Mouse (Mus musculus) lung, postnatal 10 days (tissue): ENCODE results near the gene Plagl2.
A peak's percentile ranks its signal among the peaks of the same experiment; 100 is the strongest.

Experiments
- DNase-seq: peaks from one replicate; pipeline ENCODE4 v3.0.0; 2021

Plagl2 gene

DNA sequence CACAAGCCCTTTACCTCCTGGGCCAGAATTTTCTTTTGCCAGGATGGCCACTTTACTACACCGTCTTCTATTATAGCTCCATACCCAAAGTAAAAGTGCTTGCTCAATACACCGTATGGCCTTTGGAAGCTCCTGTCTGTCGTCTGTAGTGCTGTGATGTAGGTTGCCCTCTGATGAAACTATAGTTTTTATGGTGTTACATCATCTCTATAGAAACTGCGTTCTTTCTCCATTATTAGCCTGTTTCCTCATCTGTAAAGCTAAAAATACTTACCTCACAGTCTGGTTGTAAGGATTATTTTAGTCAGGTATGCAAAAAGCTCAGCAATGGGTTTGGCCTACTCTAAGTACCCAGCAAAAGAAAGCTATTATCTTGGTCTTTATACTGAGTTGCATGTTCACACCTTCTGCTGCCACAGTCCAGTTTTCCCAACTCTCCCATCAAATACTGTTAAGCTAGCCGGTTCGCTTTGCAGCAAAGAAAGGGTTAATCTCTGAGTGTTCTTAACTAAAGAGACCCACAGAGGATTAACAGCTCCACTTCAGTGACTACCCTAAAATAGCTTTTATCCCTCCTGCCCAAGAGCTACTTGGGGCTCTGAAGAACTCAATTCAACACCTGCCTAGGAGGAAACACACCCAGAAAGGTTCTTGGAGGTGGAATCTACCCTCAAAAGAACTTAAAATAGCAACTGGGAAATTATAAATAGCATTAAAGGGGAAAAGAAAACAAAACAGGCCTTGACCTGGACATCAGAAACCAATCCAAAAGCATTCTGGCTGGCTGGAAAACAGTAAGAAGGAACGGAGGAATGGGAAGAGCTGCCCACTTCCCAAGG is 2.0 kb downstream of the Plagl2 start:
- peak; percentile 33 for DNase-seq

DNA sequence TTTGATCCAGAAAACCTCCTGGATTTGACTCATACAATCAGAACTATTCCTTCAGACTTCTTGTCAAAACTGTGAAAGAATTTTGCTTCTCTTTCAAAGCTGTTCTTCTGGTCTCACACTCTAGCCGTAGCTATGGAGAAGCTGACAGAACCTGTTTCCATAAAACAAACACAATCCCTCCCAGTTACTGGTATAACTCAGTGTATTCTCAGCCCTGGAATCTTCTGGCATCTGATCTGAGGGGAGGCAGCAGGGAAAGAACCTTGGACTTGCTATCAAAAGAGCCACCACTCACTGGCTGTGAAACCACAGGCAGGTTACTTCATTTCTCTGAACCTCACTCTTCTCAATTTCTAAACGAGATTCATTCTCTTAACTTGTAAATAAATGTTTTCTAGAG is 2.8 kb downstream of the Plagl2 start:
- DNase-seq = no peak

DNA sequence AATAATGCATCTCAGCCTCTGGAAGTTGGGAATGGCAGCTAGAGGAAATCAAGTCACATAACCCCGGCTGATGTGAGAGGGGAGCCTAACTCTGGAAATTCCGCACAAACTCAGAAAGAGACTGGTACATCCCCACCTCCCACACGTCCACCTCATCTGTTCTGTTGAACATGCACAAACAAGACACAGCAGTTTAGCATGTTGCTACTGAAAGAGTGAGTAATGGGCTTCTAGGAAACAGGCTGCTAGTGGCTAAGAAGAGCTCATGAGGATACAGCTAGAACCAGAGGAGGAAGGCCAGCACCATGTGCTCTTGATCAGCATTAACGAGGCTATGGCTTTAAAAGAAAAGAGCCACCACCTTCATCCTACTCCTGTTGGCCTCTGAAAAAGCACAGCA is 3.3 kb downstream of the Plagl2 start:
- no peak for DNase-seq

DNA sequence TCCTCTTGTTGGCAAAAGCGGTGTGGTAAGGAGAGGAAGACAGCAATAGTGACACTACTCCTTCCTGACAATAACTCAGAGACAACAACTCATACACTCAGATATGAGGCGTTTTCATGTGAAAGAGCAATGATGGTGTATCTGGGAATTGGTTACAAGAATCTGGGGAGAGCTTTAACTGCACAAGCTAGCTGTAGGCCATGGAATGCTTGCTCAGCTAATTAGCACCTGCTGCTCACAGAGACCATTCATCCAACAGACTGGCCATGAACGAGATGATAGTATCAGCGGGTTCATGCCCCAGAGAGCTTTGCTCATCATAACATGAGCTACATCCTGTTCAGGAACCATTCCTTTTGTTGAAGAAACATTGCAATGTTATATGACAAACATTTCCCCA is 4.0 kb downstream of the Plagl2 start:
- DNase-seq = no peak

DNA sequence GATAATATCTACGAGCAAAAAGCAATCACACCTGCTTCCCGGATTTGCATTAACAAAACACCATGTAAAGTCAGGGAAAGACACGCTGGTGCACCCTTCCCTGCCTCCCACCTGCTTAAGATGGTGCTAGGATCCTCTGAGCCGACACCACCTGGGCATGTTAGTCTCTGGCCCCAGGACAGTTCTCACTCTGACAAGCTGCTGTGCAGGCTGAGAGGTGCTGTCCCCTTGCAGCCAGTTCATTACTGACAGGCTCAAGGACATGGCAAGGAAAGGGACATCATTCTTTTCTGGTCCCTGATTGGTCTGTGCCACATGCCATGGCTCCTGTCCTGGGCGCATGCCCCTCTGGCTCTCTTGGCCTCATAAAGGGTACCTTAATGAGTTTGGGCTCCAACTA is 12.7 kb downstream of the Plagl2 start:
- DNase-seq = no peak

DNA sequence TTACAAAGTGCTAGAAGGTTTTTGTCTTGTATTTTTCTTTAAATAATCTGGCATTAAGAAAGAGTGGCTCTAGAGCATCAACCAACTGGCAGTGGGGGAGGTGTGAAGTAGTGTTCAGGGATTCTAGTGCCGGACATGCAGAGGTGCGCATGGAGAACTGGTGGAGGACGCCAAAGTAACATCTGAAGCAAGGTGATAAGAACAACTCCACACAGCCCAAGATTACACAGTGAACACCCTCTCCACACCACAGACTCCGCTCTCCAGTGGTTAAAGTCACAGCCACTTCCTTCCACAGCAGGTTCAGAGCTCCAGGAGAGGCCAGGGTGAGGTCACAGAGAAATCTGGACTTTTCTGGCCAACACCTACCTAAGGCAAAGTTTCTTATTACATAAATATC is 13.3 kb downstream of the Plagl2 start:
- no peak for DNase-seq

DNA sequence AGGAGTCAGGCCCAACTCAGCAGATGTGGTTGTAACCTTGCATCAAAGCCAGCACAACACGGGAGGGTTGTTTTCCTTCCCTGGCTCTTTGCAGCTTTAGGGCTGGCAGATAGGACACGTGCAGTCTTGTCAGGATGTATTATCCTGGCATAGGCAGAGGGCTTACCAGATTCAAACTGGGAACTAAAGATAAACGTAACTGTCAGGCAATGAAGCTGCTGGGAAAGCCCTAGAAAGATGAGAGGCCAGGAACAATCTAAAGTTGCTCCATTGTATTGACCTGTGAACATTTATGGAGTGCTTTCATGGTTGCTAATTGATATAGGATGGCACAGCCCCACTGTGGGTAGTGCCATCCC is 15.7 kb downstream of the Plagl2 start:
- DNase-seq = no peak

DNA sequence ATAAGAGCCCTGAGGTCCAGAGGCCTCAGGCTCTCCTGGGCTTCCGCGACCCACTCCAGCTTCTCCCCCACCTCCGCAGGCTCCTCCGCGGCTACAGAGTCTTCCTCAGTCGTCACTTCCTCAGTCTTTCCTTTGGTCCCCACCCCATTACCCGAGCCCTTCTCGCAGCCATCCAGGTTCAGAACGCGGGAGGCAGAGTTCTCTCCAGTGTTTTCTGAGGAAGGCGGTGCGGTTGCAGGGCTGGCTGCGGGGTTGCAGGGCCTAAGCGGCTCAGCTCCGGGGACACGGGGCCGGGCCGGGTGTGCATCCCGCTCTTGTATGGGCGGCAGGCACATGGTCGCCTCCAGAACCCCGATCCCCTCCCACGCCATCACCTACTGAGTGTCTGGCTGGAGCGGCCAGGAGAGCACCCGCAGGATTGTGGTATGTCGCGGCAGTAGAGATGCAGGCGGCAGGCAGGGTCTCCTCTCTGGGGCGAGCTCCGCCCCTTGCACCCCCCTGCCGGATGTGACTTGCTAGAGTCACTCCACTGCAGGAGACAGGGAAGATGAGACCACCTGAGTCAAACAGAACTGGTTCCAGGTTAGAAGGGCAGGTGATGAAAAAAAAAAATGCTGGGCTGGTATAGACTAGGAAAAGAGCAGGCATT is 16.2 kb downstream of the Plagl2 start, which contains the start of gene Tspyl3:
Gene Tspyl3 (minus strand): TSS at position 496 of the 649 bp plus-strand sequence.
- peak; percentile 61 for DNase-seq

DNA sequence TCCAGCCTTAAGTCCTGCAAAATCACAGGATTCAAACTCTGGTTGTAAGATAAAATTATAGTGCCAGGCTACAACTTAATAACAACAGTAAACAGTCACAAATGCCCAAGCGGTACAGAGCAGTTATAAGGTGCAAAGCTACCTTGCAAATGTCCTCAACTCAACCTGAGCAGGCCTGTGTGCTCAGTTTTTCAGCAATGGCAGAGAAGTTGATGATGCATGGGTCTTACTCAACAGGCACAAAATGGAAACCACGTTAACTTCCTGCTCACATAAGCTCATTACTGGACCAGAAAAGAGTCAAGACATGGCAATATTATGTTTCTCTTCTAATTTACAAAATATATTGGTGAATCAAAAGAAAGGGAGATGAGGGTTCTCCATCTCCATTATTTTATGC is 18.7 kb downstream of the Plagl2 start:
- no peak for DNase-seq

DNA sequence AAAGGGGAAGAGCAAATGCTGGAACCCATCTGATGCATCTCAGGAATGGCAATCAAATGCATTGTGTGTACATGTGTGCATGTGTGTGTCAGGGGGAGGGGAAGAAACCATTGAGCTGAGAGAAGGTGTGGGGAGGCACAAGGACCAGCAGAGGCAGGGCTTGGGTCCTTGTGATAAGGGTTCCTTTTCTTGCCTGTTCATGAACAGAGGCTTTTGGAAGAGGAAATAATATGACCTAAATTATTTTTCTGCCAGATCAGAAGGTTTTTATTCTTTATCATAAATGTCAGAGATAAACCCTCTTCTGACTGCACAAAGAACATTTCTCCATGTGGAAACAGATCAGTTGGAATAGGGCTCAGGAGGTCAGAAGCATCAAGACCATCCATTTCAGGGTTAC is 19.1 kb downstream of the Plagl2 start:
- DNase-seq = no peak

DNA sequence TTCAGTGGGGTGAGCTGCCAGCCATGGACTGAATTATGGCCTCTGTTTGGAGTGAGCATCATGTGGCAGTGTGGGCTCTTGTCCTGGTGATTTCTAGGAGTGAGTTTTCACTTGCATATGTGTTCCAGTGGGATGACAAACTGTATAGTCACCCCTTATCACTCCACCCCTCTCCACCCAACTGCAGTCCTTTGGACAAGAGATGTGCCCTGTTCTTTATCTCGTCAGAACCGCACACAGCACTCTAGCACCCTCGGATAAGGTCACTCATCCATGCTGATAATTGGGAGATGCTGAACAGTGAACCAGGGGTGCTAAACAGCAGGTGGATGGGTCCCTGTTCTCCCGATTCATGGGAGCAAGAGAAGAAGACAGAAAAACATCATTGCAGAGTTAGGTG is 19.6 kb downstream of the Plagl2 start:
- no peak for DNase-seq

DNA sequence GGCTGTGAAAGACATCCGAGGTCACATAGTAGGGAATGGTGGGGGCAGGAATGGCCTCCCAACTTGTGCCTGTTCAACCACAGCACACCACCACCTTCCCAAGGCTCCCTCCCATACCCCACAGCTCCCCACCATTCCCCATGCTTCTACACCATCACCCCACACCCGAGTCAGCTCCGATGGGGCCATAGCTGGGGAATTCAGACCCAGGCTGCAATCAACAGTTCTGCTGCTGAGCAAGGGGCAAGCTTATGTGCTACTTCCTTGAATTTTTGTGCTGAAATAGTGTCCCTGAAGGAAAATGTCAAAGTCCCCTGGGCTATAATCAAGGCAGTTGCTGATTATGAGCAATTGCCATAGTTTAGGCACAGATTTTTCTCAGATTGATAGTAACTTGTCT is 22.7 kb downstream of the Plagl2 start:
- no peak for DNase-seq

DNA sequence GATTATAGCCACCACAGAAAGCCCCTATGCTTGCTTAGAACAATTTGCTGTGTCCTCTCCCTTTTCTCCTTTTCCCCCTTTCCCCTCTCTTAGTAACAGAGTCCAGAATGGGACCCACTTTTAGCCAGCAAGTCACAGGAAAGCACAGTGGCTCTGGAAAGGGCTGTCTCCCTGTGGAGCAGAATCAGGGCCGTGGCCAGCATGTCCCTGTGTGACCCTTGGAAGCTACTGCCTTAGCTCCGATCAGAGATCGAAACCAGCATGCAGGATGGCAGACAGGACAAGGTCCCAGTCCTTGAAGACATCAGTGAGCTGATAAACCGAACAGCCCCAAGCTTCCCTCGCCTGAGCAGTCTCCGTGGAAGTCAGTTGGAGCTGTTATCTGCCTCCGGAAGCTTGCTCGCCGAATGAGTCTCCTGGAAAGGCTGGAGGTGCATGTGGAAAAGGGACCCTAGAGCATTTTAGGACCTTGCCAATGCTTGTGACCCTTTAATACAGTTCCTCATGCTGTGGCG is 23.3 kb downstream of the Plagl2 start:
- no peak for DNase-seq

DNA sequence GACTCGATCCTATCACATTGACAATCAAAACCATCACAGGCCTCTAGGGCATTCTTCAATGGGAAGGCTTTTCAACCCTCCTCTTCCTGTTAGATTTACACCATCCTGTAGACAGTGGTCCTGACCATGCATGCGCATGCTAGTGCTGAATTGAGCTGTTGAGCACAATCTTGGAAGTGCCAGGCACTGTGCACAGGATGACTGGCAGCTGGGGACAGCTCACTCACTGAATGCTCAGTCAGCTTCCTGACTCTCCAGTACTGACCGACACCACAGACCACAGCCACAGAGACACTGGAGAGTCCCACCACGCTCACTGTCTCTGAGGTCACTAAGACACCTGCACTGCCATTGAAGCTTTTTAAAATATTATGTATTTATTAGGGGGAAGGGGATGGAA is 25.8 kb downstream of the Plagl2 start:
- no peak for DNase-seq

DNA sequence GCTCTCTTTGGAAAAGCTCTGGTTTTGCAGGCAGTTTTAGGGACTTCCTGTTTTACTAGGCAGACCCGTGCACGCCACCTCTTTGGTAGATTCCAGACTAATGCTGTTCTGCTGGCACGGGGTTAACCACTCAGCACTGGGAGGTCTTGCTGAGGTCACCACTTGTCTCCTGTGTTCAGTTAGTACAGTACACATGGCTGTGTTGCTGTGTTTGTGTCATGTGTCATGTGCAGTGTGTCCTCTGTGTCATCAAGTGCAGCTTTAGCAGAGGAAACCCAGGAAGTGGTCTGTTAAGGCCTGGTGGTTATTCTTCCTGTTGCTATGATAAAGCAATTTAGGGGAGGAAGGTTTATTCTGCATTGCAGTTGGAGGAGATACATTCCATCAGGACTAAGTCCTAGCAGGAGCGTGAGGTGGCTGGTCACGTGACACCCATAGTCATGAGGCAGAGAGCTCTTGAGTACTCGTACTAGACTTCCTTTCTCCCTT is 26.4 kb downstream of the Plagl2 start:
- peak; percentile 42 for DNase-seq

DNA sequence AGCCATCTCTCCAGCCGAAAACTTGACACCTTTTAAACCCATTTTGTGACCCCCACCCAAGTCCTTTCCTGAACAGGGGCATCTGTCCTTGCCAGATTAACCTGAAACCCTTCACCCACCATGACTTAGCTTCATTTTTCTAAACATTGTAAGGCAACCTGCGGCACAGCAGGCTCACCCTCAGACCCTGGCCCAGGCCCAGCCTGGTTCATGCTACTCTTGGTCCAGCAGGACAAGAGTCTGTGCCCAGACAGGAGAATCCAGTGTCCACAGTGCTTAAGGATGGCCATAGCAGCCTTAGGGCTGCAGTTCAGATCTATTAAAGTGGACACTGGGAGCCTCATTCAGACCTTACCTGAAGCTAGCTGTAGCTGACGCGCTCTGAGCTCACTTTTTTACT is 27.9 kb downstream of the Plagl2 start:
- no peak for DNase-seq

DNA sequence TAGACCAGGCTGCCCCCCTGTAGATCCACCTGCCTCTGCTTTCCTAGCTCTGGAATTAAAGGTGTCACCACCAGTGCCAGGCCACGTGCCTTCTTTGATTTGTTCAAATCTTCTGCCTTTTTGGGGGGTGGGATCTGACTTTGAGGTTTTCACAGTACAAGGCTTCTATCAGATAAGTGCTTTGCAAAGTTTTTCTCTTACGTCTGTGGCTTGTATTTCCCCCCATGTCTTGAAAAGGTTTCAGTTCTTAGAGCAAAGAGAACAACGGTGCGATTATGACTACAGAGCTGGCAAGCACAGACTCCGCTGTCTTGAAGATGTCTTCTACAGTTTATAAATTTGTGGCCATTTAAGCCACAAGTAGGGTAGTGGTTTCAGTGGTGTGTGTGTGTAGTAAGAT is 29.8 kb downstream of the Plagl2 start:
- no peak for DNase-seq

DNA sequence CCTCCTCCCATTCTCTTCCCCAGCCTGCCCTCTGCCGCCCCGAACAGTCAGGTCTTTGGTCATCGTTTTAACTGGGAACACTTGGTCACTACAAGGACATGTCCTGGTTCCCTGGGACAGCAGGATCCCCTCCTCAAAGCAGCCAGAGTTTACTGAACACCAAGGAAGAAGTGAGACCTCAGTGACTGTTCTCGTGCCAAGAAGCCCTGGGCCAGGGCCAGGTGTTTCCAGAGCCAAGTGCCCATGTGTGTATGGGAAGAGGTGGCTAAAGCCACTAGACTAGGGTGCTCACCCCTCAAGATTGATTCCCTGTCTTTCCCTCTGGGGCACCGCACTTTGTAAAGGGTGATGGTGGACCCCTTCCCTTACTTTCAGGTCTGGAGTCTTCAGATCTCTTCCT is 31.9 kb downstream of the Plagl2 start:
- DNase-seq = no peak

DNA sequence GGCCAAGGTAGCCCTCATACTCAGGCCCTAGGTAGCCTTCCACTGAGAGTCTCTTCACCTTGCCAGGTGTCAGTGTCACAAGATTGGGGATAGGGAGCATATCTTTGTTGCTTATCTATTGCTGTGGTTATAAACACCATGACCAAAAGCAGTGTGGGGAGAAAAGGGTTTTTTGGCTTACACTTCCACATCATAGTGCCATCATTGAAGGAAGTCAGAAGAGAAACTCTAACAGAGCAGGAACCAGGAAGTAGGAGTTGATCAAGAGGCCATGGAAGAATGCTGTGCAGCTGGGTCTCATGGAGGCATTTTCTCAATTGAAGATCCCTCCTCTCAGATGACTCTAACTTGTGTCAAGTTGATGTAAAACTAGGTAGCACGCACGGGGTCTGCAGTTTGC is 33.1 kb downstream of the Plagl2 start:
- DNase-seq = no peak

DNA sequence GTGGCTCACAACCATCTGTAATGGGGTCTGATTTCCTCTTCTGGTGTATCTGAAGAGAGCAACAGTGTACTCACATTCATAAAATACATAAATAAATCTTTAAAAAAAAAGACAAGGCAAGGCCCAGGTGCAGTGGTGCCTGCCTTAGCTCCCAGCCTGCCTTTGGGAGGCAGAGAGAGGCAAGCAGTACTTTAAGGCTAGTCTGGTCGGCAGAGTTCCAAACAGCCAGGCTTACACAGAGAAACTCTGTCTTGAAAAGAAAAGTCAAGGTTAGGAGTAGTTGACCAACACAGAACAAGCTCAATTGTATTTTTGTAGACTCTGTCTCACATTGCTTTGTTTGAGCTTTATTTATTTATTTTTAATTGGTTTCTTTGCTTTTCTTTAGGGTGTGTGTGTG is 38.5 kb downstream of the Plagl2 start:
- DNase-seq = no peak

DNA sequence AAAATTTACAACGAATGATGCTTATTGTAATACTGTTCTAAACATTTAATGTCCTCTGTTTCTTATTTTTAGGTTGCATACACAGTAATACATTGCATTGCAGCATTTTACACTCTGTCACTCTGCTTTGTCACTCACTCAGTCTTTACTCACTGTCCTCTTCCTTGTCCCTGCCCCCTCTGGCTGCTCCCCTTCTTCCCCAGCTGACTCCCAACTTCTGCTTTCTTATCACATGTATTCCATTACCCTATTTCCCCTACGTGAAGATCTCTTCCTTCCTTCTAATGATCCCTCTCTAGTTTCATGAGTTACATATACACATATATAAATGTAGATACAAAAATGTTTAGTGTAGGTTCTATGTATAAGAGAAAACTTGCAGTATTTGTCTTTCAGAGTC is 42.1 kb downstream of the Plagl2 start:
- no peak for DNase-seq

DNA sequence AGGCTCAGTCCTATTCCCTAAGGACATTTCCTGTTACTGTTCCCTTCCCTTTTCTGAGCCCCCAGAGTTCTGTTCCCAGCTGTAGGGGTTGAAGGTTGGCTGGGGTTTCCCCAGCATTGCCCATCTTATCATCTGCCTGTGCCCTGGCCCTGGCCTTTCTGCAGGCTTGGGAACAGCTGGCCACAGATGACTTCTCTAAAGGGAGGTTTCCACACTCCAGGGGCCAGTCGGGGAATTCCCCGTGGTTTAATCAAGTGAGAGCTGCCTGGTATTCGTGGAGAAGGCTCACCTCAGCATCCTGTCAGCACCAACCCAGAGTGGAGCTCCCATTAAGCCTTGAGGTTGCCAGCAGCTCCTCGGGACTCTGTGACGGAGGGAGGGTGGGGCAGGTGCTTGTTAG is 42.7 kb downstream of the Plagl2 start:
- DNase-seq = peak; percentile 41

DNA sequence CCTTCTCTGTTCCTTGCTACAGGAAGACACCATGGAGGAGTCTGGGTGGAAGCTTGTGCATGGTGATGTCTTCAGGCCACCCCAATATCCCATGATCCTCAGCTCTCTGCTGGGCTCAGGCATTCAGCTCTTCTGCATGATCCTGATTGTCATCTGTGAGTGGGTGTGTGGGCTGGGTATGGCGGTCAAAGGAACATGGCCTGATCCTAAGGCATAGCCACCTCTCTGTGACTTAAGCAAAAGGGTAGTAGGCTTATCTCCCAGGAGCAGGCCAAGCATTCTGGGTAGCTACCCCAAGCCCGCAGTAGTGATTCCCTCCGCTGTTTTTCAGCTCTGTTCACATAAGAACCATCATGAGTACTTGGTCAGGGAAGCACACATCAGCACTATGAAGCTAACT is 47.0 kb downstream of the Plagl2 start:
- no peak for DNase-seq

DNA sequence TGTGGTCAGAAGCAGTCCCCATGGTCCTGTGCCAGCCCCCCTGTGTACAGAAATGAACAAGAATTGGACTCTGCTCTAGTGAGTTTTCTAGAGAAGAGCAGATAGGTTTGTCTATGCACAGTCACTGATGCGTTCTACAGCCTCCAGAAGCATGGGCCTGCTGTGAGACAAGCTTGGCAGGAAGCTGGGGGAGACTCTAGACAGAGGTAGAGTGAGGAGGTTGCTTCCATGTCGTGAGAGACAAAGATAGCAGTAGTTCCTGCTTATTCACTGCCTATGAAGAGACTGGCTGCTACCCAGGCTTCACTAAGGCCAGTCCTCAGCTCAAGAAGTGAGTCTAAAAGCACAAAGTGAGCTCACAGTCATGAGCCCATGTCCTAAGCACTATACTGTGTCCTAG is 50.0 kb downstream of the Plagl2 start:
- DNase-seq = no peak
